Mouse (Mus musculus) stomach, embryonic 15.5 days (tissue): Measurements from ENCODE around the gene Zfp706. TPM values are rescaled to one million over a fixed set of nuclear protein-coding genes. Genes with fewer than 3 reads are reported as not detected.

Source experiments
- ATAC-seq: fragments of 200-750 bp; cut with Nextera tagmentation; 2 replicates; pipeline ENCODE4 v1.8.0; 2017; ENCODE audit warnings: low read depth, moderate number of reproducible peaks, moderate TSS enrichment; ENCODE audit not compliant: insufficient read depth, low FRiP score
- H3K27ac ChIP-seq: fragments of 300-500 bp; sonication (generic); 2 replicates; pipeline ENCODE4 v1.5.1; 2015; ENCODE audit warnings: mild to moderate bottlenecking, inconsistent platforms
- H3K27me3 ChIP-seq: fragments of 300-500 bp; sonication (generic); replicated peaks from 2 replicates; pipeline ENCODE4 v1.6.1; 2015; ENCODE audit warnings: inconsistent platforms
- H3K36me3 ChIP-seq: fragments of 300-500 bp; sonication (generic); 2 replicates; pipeline ENCODE4 v1.6.1; 2015; ENCODE audit warnings: inconsistent platforms
- H3K4me1 ChIP-seq: fragments of 300-500 bp; sonication (generic); 2 replicates; pipeline ENCODE4 v1.6.1; 2015; ENCODE audit warnings: inconsistent platforms
- H3K4me2 ChIP-seq: fragments of 300-500 bp; sonication (generic); 2 replicates; pipeline ENCODE4 v1.6.1; 2015; ENCODE audit warnings: mild to moderate bottlenecking, inconsistent platforms
- H3K4me3 ChIP-seq: fragments of 300-500 bp; sonication (generic); replicated peaks from 2 replicates; pipeline ENCODE4 v1.5.1; 2015; ENCODE audit warnings: inconsistent platforms
- H3K9ac ChIP-seq: fragments of 300-500 bp; sonication (generic); 2 replicates; pipeline ENCODE4 v1.6.1; 2015; ENCODE audit warnings: inconsistent platforms
- H3K9me3 ChIP-seq: fragments of 300-500 bp; sonication (generic); 2 replicates; pipeline ENCODE4 v1.6.1; 2016; ENCODE audit warnings: inconsistent platforms
- WGBS: fragments of 180-500 bp; shearing (Covaris S2); methylation state at CpG from one replicate; pipeline ENCODE4 v1.1.7; 2015; 5-methylcytosine and 5-hydroxymethylcytosine counted together
- polyA plus RNA-seq: library from polyadenylated mRNA; unstranded; fragments of >200 nt; fragmentation: Nextera tagmentation; extraction: Ambion mirVana; gene quantifications from 2 replicates; pipeline ENCODE4 v1.2.1, GENCODE M21; 2015

The Zfp706 gene
- polyA plus RNA-seq, 1 experiment from 2014 or later = 478 TPM

DNA sequence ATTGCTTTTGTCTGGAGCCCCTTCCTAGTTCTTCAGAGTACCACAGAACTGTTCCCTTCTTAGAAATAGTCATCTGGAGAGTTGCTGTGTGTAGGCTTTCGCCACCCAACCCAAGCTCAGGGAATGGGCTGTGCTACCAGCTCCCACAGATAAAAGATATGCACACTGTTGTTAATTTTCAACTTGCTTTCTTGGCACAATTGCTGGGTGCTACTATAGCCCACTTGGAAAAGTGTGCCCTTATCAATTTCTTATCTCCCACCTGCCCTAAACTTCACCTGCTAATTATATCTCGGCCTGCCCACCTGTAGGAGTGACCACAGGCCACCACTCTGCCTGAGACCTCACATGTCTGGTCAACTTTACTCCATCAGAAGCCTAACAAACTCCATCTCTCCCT is 26.6 kb upstream of the Zfp706 start:
- no peaks in the 10 kb centered on the region for H3K27me3 ChIP-seq
- H3K9me3 ChIP-seq = no peaks in the 10 kb centered on the region
- H3K4me1 ChIP-seq = peaks cover 9% of the 10 kb centered on the region; the same call in 1 of the 2 replicates
- H3K9ac ChIP-seq = no peak overlapping the region
- H3K27ac ChIP-seq = no peak overlapping the region
- peak; percentile 70 for ATAC-seq
- H3K36me3 ChIP-seq = no peaks in the 10 kb centered on the region
- no peak overlapping the region for H3K4me3 ChIP-seq
- 66% methylated on average over 2 of the region's 2 CpGs for WGBS
- H3K4me2 ChIP-seq = no peak overlapping the region

DNA sequence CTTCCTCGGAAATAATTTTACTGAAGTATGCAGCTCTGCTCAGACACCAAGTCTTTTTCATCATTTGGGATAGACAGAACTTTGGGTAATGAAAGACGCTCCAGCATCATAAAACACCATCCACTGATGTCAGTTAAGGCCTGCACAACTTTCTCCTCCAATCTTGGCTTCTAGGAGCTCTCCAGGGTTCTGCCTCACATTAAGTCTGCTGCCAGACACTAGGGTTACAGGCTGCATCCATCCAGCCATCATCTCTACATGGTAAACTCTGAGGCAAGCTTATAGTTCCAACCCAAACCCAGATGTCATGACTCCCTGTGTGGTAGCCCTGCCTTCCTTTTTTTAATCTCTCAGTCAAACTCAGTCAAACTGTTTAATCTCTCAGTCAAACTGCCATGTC is 25.9 kb upstream of the Zfp706 start:
- H3K27me3 ChIP-seq = no peaks in the 10 kb centered on the region
- no peak overlapping the region for H3K4me2 ChIP-seq
- no peak overlapping the region for H3K4me3 ChIP-seq
- H3K27ac ChIP-seq = no peak overlapping the region
- no peaks in the 10 kb centered on the region for H3K9me3 ChIP-seq
- peaks cover 9% of the 10 kb centered on the region; the same call in 1 of the 2 replicates for H3K4me1 ChIP-seq
- H3K36me3 ChIP-seq = no peaks in the 10 kb centered on the region
- WGBS = 81% methylated on average over 2 of the region's 2 CpGs
- no peak overlapping the region for H3K9ac ChIP-seq
- ATAC-seq = no peak

DNA sequence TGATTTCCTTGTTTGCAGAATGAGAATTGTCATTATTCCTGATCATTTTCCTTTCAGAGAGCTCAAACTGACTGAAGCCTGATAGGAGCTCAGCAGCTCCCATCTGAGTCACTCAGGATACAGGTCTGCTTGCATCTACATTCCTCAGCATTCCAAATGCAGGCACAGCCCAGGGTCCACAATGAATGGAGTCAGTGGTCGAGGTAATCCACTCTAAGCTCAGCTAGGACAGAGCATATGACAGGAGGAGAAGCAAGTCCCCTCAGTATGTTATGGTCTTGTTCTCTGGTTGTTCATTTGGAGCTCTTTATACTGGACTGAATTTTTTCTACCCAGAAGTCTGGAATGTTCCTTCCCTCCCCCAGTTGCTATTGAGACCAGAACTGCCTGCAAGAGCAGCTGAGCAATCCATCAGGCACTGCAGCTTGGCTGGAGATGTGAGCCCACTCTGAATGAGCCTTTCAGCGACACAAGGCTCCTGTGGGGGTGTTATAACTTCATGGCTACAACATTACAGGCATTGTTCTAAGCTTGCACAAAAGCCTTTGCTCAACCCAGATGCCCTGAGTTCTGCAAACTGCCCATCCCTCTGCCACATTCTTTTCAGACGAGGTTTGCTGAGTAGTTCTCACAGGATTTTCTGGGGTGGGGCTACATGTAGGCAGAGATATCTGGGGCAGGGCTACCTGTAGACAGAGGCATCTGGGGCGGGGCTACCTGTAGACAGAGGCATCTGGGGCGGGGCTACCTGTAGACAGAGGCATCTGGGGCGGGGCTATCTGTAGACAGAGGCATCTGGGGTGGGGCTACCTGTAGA is 24.0 kb upstream of the Zfp706 start:
- Histone ChIP-seq H3K9me3 (no peaks in the 10 kb centered on the region), H3K36me3 (no peaks in the 10 kb centered on the region), H3K4me1 (peaks cover 6% of the 10 kb centered on the region; the same call in 1 of the 2 replicates), H3K9ac (no peak overlapping the region), H3K4me2 (no peak overlapping the region), H3K27ac (peak overlapping the region; percentile 44; the same call in 1 of the 2 replicates), H3K4me3 (no peak overlapping the region), H3K27me3 (no peaks in the 10 kb centered on the region)
- 24% methylated on average over 6 of the region's 6 CpGs for WGBS
- peak; percentile 57; the same call in 1 of the 2 replicates for ATAC-seq

DNA sequence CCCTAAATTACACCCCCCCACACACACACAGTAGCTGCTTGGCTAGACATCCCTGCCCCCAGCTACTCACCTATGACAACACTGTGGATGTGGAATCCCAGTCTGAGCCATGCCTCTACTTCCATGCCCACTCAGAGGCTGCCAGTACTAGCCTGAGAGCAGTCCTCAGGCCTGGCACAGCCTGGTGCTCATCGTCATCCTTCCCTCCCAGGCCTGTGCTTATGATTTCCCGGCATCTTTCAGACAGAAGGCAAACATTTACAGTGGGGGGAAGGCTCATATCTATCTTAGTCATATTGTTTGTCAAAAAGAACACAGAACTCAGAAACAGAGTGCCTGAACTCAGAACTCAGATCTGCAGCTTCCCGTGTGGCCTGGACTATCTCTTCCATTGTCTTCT is 23.4 kb upstream of the Zfp706 start:
- H3K27me3 ChIP-seq = no peaks in the 10 kb centered on the region
- WGBS = 36% methylated on average over 3 of the region's 3 CpGs
- no peak for ATAC-seq
- no peak overlapping the region for H3K4me2 ChIP-seq
- no peak overlapping the region for H3K4me3 ChIP-seq
- H3K4me1 ChIP-seq = peaks cover 3% of the 10 kb centered on the region; the same call in 1 of the 2 replicates
- no peaks in the 10 kb centered on the region for H3K9me3 ChIP-seq
- no peaks in the 10 kb centered on the region for H3K36me3 ChIP-seq
- peak overlapping the region; percentile 44; the same call in 1 of the 2 replicates for H3K27ac ChIP-seq
- H3K9ac ChIP-seq = no peak overlapping the region

DNA sequence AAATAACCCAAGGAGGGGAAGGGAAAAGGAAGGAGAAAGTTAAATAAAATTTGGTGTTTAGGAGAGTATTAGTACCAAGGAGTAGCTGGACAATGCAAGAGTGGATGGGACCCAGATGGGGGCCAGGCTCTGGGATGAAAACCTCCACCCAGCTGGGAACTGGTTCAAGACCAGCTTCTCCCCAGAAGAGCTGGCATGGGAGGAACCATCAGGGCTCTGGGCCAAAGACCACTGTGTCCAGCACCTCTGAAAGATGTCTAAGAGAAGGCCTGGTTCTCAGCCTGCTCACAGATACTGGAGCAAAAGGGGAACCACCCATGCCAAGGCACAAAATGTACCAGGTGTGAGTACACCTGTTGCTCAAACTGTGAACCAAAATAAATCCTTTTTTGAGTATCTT is 20.4 kb upstream of the Zfp706 start:
- Histone ChIP-seq H3K27me3 (no peaks in the 10 kb centered on the region), H3K27ac (no peak overlapping the region), H3K4me1 (peaks cover 3% of the 10 kb centered on the region; the same call in 1 of the 2 replicates), H3K4me2 (no peak overlapping the region), H3K4me3 (no peak overlapping the region), H3K9ac (no peak overlapping the region), H3K36me3 (no peaks in the 10 kb centered on the region), H3K9me3 (no peaks in the 10 kb centered on the region)
- no peak for ATAC-seq

DNA sequence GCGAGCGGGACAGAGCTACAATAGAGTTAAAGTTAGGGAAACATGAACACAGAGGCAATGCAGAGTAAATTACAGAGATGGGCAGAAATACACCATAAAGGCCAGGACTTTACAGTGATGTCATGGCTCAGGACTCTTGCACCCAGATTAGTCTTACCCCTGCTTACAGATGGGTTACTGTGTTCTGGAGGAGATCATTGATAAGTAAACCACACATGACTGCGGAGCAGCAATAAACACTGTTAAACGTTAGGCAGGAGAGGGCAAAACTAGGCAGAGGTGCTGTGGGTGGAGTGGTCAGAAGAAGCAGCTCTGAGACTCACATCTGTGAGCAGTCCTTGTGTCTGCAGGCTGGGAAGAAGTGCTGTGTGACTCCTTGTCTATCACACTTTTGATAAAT is 18.9 kb upstream of the Zfp706 start:
- H3K9ac ChIP-seq = no peak overlapping the region
- H3K4me3 ChIP-seq = no peak overlapping the region
- WGBS = 64% methylated on average over 4 of the region's 4 CpGs

GRCm38 (mm10) chr15:37020581-37021245 is 13.1 kb upstream of the Zfp706 start:
- no peaks in the 10 kb centered on the region for H3K9me3 ChIP-seq
- no peak overlapping the region for H3K4me3 ChIP-seq
- no peak for ATAC-seq
- H3K27ac ChIP-seq = no peak overlapping the region
- no peak overlapping the region for H3K4me2 ChIP-seq
- no peaks in the 10 kb centered on the region for H3K36me3 ChIP-seq
- no peak overlapping the region for H3K9ac ChIP-seq
- no peaks in the 10 kb centered on the region for H3K4me1 ChIP-seq
- no peaks in the 10 kb centered on the region for H3K27me3 ChIP-seq

More for the DNA sequence above, 18.9 kb upstream of the Zfp706 start:
- Histone ChIP-seq H3K9me3 (no peaks in the 10 kb centered on the region), H3K27me3 (no peaks in the 10 kb centered on the region), H3K36me3 (no peaks in the 10 kb centered on the region), H3K27ac (no peak overlapping the region), H3K4me1 (peaks cover 3% of the 10 kb centered on the region; the same call in 1 of the 2 replicates), H3K4me2 (no peak overlapping the region)
- no peak for ATAC-seq

DNA sequence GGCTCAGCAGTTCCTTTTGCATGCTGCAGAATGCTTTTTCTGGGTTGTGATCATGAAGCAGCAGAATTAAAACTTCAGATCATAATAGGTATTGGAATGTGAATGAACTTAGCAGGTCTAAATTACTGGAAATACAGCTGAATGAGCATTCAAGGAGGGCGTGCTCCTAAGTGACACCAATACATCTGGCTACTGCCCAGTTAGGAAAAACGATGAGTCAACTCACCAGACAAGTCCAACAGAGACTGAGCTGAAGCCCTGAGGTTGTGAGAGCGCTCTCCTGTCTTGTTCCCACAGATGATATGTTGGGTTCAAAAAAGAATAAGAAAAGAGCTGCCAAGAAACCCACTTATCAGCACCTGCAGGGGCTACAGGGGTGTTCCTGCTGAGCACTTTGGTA is 11.9 kb upstream of the Zfp706 start:
- 86% methylated on average over 3 of the region's 3 CpGs for WGBS
- ATAC-seq = no peak
- H3K4me3 ChIP-seq = no peak overlapping the region

DNA sequence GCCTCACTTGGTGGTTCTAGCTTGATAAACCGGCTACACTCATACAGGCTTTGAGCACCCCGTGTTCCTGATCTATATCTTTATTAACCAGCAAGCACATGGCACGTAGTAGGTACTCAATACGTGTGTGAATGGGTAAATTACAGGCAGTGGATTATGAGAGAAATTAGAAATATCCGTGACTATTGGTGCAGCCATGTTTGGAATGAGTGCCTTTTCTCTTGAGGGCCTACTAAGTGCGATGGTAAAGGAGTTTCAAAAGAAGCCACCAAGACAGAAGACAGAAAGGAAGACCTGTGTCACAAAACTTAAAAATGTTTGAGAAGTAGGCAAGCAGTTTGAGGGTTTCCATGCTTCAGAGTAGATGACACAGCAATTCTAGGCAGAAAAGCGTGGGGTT is 4.3 kb upstream of the Zfp706 start:
- no peak for ATAC-seq
- Histone ChIP-seq H3K4me1 (peaks cover 3% of the 10 kb centered on the region; the same call in 1 of the 2 replicates), H3K36me3 (no peaks in the 10 kb centered on the region), H3K4me3 (no peak overlapping the region), H3K27ac (no peak overlapping the region), H3K9ac (no peak overlapping the region), H3K4me2 (no peak overlapping the region), H3K9me3 (no peaks in the 10 kb centered on the region), H3K27me3 (no peaks in the 10 kb centered on the region)
- 88% methylated on average over 7 of the region's 7 CpGs for WGBS

More for the DNA sequence above, 11.9 kb upstream of the Zfp706 start:
- no peak overlapping the region for H3K27ac ChIP-seq
- no peak overlapping the region for H3K4me2 ChIP-seq
- H3K9me3 ChIP-seq = no peaks in the 10 kb centered on the region
- no peak overlapping the region for H3K9ac ChIP-seq
- H3K27me3 ChIP-seq = no peaks in the 10 kb centered on the region
- H3K4me1 ChIP-seq = no peaks in the 10 kb centered on the region
- H3K36me3 ChIP-seq = no peaks in the 10 kb centered on the region

GRCm38 (mm10) chr15:37011316-37011715 is 3.7 kb upstream of the Zfp706 start:
- Histone ChIP-seq H3K4me1 (peaks cover 3% of the 10 kb centered on the region; the same call in 1 of the 2 replicates), H3K27me3 (no peaks in the 10 kb centered on the region), H3K27ac (no peak overlapping the region), H3K36me3 (no peaks in the 10 kb centered on the region), H3K4me3 (no peak overlapping the region), H3K9me3 (no peaks in the 10 kb centered on the region), H3K9ac (no peak overlapping the region), H3K4me2 (no peak overlapping the region)
- 39% methylated on average over 3 of the region's 3 CpGs for WGBS
- no peak for ATAC-seq

DNA sequence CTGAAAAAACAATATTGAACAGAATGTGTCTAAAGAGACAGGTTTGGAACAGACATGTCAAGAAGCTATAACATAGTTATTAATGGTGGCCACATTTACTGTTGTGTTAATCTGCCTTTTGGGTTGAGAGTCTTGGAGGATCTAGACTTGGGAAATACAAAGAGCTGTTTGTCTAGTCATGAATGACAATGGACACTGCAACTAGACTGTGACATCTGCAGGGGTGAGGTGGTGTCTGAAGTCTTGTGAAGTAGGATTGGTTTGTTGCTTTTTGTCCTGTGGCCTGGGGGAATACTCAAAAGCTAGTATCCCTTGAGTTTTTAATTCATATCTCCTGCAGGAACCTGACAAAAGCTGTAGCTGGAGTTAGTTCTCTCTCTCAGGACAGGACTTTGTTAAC is 973 bp upstream of the Zfp706 start:
- Histone ChIP-seq H3K27me3 (no peaks in the 10 kb centered on the region), H3K27ac (no peak overlapping the region), H3K9me3 (no peaks in the 10 kb centered on the region), H3K4me3 (no peak overlapping the region), H3K4me1 (peaks cover 10% of the 10 kb centered on the region; the same call in 1 of the 2 replicates), H3K36me3 (no peaks in the 10 kb centered on the region), H3K9ac (no peak overlapping the region), H3K4me2 (no peak overlapping the region)
- no peak for ATAC-seq

DNA sequence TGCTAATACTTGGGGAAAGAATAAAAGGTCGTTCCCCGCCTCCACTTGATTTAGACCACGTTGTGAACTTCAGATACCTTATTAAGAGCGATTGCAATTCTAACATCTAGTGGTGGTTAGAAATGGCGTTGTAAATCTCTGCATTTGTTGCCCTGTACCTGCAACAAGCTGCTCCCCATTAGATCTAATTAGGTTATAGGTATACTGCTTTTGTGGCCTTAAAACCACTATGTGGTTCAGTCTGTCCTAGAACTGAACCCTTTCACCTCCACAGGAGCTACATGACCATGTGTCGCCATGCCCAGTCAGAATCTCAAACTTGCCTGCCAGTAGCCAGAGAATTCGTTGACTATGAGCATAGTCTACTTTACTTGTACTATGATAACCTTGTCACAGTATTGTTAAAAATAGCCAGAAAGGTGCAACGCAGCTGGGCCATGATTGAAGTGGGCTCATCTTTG is 416 bp upstream of the Zfp706 start:
- H3K4me3 ChIP-seq = peak overlapping the region; percentile 85
- H3K27ac ChIP-seq = peak overlapping the region; percentile 90
- ATAC-seq = no peak
- H3K27me3 ChIP-seq = no peaks in the 10 kb centered on the region
- H3K36me3 ChIP-seq = peaks cover 1% of the 10 kb centered on the region; the same call in 1 of the 2 replicates
- H3K9ac ChIP-seq = peak overlapping the region; percentile 88
- H3K4me2 ChIP-seq = peak overlapping the region; percentile 55
- 30% methylated on average over 8 of the region's 8 CpGs for WGBS
- H3K9me3 ChIP-seq = no peaks in the 10 kb centered on the region
- H3K4me1 ChIP-seq = peaks cover 10% of the 10 kb centered on the region; the same call in 1 of the 2 replicates
